Mouse (Mus musculus): ENCODE data around the gene Olfr465-ps1.

DNA sequence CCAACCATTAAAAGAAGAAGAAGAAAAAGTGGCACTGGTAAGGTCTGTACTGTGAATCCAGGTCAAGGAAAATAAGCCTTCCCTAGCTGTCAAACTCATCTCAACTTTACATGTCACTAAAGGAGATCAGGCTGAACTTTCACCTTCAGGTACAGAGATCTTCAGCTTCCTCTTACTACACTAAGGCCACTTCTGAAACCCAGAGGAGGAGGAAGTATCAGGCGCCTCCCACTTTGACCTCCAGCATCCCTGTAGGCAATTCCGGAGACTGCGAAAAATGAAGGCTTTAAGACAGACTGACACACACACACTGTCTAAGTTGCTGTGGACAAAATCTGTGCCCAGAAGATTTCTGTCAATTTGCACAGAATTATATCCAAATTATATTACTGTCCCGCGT is 25.9 kb upstream of the Olfr465-ps1 start:
- TF ChIP-seq CTCF (conservative IDR thresholded peaks at IDR 0.05 in 1 of 2, IDR thresholded peaks at IDR 0.05 in 1 of 2; ENCODE audit: low read depth in 2 of 2, low read length in 2 of 2) (no peak), E2F4 (IDR thresholded peaks at IDR 0.05; ENCODE audit: insufficient replicate concordance, low read depth, low read length) (no peak), POLR2AphosphoS2 (IDR thresholded peaks at IDR 0.05; ENCODE audit: low read depth, low read length) (no peak), TCF12 (IDR thresholded peaks at IDR 0.05; ENCODE audit: low read depth, low read length) (no peak), ELF1 (IDR thresholded peaks at IDR 0.05; ENCODE audit: low read depth, low read length) (no peak)

All from CH12.LX (cell line).